11 mouse cellular contexts compared by ENCODE assay signal in the genomic region with DNA sequence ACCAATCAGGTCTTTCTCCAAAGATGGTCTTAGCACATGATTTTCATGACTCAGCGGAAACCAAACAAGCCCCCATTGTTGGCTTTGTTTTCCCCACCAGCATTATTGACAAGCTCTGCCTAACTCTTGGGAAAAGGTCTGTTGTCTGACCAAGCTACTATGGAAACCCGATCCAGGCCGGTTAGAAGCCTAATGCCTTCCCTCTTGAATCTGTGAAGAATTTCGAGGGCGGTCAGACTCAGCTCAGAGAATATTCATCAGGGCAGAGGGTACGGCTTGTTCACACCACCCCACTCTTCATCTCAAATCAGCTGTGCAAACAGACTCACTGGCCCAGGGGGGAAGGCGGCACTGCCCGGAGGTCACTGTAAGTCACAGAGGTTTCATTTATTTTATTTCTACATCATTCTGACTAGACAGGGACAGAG.
DNase-seq lines count a peak whose midpoint lies in the region; ATAC-seq and TF ChIP-seq lines count a peak whose summit lies in the region.
"Had no signal": no experiment of that assay in that cellular context is flagged by ENCODE, and none has a peak within 500 bp of the region (broad histone marks: within the 10 kb centered on the region; RNA-seq: fewer than 3 reads in every experiment).

No protein-coding gene starts in this region.

- no peak overlapping the region for H3K4me3 ChIP-seq in kidney, embryonic 15.5 days (replicated peaks)
- no peak overlapping the region for H3K4me3 ChIP-seq in kidney, adult 2 months (ENCODE audit: insufficient read depth, low read depth, low read length)
- no peak overlapping the region for H3K4me3 ChIP-seq in embryonic facial prominence, embryonic 15.5 days (replicated peaks)
- no peak overlapping the region for H3K4me3 ChIP-seq in limb, embryonic 10.5 days
- H3K4me3 ChIP-seq in neural tube, embryonic 12.5 days = no peak overlapping the region
- H3K4me3 ChIP-seq: erythroblast, embryonic 14.5 days; liver, embryonic 15.5 days had no signal

- H3K4me2 ChIP-seq in kidney, embryonic 15.5 days = peak overlapping the region; percentile 38
- no peak overlapping the region for H3K4me2 ChIP-seq in embryonic facial prominence, embryonic 15.5 days (replicated peaks)
- H3K4me2 ChIP-seq in neural tube, embryonic 12.5 days (replicated peaks) = peak overlapping the region; percentile 36; the same call in 1 of the 2 replicates
- H3K4me2 ChIP-seq: liver, embryonic 15.5 days had no signal

- WGBS in kidney, embryonic 15.5 days = 17% methylated on average over 8 of the region's 8 CpGs
- WGBS in kidney, adult 2 months = 37% methylated on average over 8 of the region's 8 CpGs
- WGBS in embryonic facial prominence, embryonic 15.5 days = 19% methylated on average over 8 of the region's 8 CpGs
- 41% methylated on average over 8 of the region's 8 CpGs for WGBS in limb, embryonic 10.5 days
- 22% methylated on average over 8 of the region's 8 CpGs for WGBS in neural tube, embryonic 12.5 days

- no peak for TF ChIP-seq CTCF in kidney, adult 2 months (conservative IDR thresholded peaks at IDR 0.05; ENCODE audit: insufficient read depth, insufficient read length, low read depth, low read length)

- ATAC-seq in kidney, embryonic 15.5 days (replicated peaks; ENCODE audit: low FRiP score) = peak; percentile 43; the same call in 1 of the 2 replicates
- no peak for ATAC-seq in embryonic facial prominence, embryonic 15.5 days (ENCODE audit: insufficient number of reproducible peaks, low FRiP score, low TSS enrichment, low read depth)
- peak; percentile 41; the same call in 1 of the 2 replicates for ATAC-seq in neural tube, embryonic 12.5 days (ENCODE audit: low FRiP score, low read depth)

- H3K9me3 ChIP-seq in kidney, embryonic 15.5 days (replicated peaks) = no peaks in the 10 kb centered on the region
- H3K9me3 ChIP-seq in embryonic facial prominence, embryonic 15.5 days (replicated peaks) = no peaks in the 10 kb centered on the region
- no peaks in the 10 kb centered on the region for H3K9me3 ChIP-seq in limb, embryonic 10.5 days (replicated peaks)
- peaks cover 3% of the 10 kb centered on the region; the same call in 1 of the 2 replicates for H3K9me3 ChIP-seq in neural tube, embryonic 12.5 days
- H3K9me3 ChIP-seq: liver, embryonic 15.5 days had no signal

- TF ChIP-seq POLR2A in kidney, adult 2 months (IDR thresholded peaks at IDR 0.05; ENCODE audit: low read depth, low read length) = no peak

- H3K9ac ChIP-seq in kidney, embryonic 15.5 days = no peak overlapping the region
- H3K9ac ChIP-seq in embryonic facial prominence, embryonic 15.5 days = no peak overlapping the region
- H3K9ac ChIP-seq in neural tube, embryonic 12.5 days = no peak overlapping the region
- H3K9ac ChIP-seq: liver, embryonic 15.5 days had no signal

- H3K4me1 ChIP-seq in kidney, embryonic 15.5 days = peaks cover 13% of the 10 kb centered on the region
- H3K4me1 ChIP-seq in kidney, adult 2 months (ENCODE audit: control insufficient read depth, insufficient read depth, low read length) = no peaks in the 10 kb centered on the region
- H3K4me1 ChIP-seq in embryonic facial prominence, embryonic 15.5 days = no peaks in the 10 kb centered on the region
- H3K4me1 ChIP-seq in limb, embryonic 10.5 days = peaks cover 20% of the 10 kb centered on the region
- 0 out of 2 replicates have a peak, but pooled peaks cover 8% of the 10 kb centered on the region for H3K4me1 ChIP-seq in neural tube, embryonic 12.5 days
- H3K4me1 ChIP-seq: liver, embryonic 15.5 days had no signal

- no peaks in the 10 kb centered on the region for H3K27me3 ChIP-seq in kidney, embryonic 15.5 days
- no peaks in the 10 kb centered on the region for H3K27me3 ChIP-seq in kidney, adult 2 months (replicated peaks; ENCODE audit: control insufficient read depth, insufficient read depth, low read length)
- no peaks in the 10 kb centered on the region for H3K27me3 ChIP-seq in embryonic facial prominence, embryonic 15.5 days
- H3K27me3 ChIP-seq in limb, embryonic 10.5 days (ENCODE audit: low read depth, poor library complexity, severe bottlenecking) = no peaks in the 10 kb centered on the region
- H3K27me3 ChIP-seq in neural tube, embryonic 12.5 days (replicated peaks) = no peaks in the 10 kb centered on the region
- H3K27me3 ChIP-seq: liver, embryonic 15.5 days had no signal

- H3K27ac ChIP-seq in kidney, embryonic 15.5 days = peak overlapping the region; percentile 65
- no peak overlapping the region for H3K27ac ChIP-seq in kidney, adult 2 months (ENCODE audit: insufficient read depth, low read depth, low read length)
- 0 out of 2 replicates have a peak overlapping the region, but pooled peaks have one; percentile 28 for H3K27ac ChIP-seq in embryonic facial prominence, embryonic 15.5 days (replicated peaks)
- peak overlapping the region; percentile 75 for H3K27ac ChIP-seq in limb, embryonic 10.5 days
- no peak overlapping the region for H3K27ac ChIP-seq in neural tube, embryonic 12.5 days
- H3K27ac ChIP-seq: liver, embryonic 15.5 days had no signal

- H3K36me3 ChIP-seq in kidney, embryonic 15.5 days = no peaks in the 10 kb centered on the region
- H3K36me3 ChIP-seq in kidney, adult 2 months (ENCODE audit: control insufficient read depth, insufficient read depth, low read length) = no peaks in the 10 kb centered on the region
- no peaks in the 10 kb centered on the region for H3K36me3 ChIP-seq in embryonic facial prominence, embryonic 15.5 days
- no peaks in the 10 kb centered on the region for H3K36me3 ChIP-seq in limb, embryonic 10.5 days
- H3K36me3 ChIP-seq in neural tube, embryonic 12.5 days = no peaks in the 10 kb centered on the region
- H3K36me3 ChIP-seq: liver, embryonic 15.5 days had no signal

- no peak for DNase-seq in kidney, adult 2 months
- DNase-seq in limb, embryonic 10.5 days (ENCODE audit: low spot score) = peak; percentile 41
- no peak for DNase-seq in layer of hippocampus, postnatal 10 days (ENCODE audit: low spot score in 2 of 2)
- DNase-seq in natural killer cell, adult 2 months (ENCODE audit: low spot score in 2 of 2) = no peak
- no peak for DNase-seq in cerebellum, adult 18-20 months
- DNase-seq: right cerebral cortex, postnatal 25 days had no signal

Comparison
In these comparisons a context has a peak if more than half of its experiments do, and no peak if none do; other contexts are left out.
1. H3K27ac ChIP-seq: peak in kidney, embryonic 15.5 days (single experiment), embryonic facial prominence, embryonic 15.5 days (single experiment) and limb, embryonic 10.5 days (single experiment); none in kidney, adult 2 months (single experiment) and neural tube, embryonic 12.5 days (single experiment).